Mouse (Mus musculus) CH12.LX (cell line): ENCODE results near the gene Rab25. TPM values are rescaled to one million over a fixed set of nuclear protein-coding genes. Genes with fewer than 3 reads are reported as not detected.

Experiments used
- DNase-seq: peaks from one replicate; pipeline ENCODE4 v3.0.0-alpha.2; 2013; ENCODE audit errors: extremely low read depth
- H3K27ac ChIP-seq: 2 replicates; pipeline ENCODE4 v1.5.1; 2012; ENCODE audit warnings: low read depth, mild to moderate bottlenecking, control low read depth, moderate library complexity; ENCODE audit not compliant: insufficient read depth
- H3K27me3 ChIP-seq: replicated peaks from 2 replicates; pipeline ENCODE3; 2012; ENCODE audit warnings: inconsistent platforms
- H3K36me3 ChIP-seq, 2 experiments: replicated peaks in 1 of 2; 2 replicates each; pipeline versions ENCODE3 to v1.6.1; 2012; ENCODE audit warnings: inconsistent platforms in 1 of 2, low read length in 1 of 2, mild to moderate bottlenecking in 1 of 2, mixed read lengths in 1 of 2, moderate library complexity in 1 of 2; ENCODE audit not compliant: control insufficient read depth in 1 of 2, insufficient read depth in 1 of 2
- H3K4me1 ChIP-seq, 2 experiments: 2 replicates each; pipeline ENCODE4 v1.6.1; 2012; ENCODE audit warnings: inconsistent platforms in 1 of 2, moderate library complexity in 1 of 2; ENCODE audit not compliant: insufficient read depth in 2 of 2, control insufficient read depth in 1 of 2
- H3K4me2 ChIP-seq: 2 replicates; pipeline ENCODE4 v1.6.1; 2012; ENCODE audit warnings: low read depth, mild to moderate bottlenecking, control low read depth; ENCODE audit not compliant: poor library complexity, insufficient read depth, severe bottlenecking
- H3K4me3 ChIP-seq, 3 experiments: fragments of 150-350 bp in 1 of 3; sonication (generic) in 1 of 3; replicated peaks in 1 of 3; 2 replicates each; pipeline versions ENCODE3 to v1.5.1; 2011 to 2012; ENCODE audit warnings: low read depth in 2 of 3, low read length in 2 of 3, mild to moderate bottlenecking in 2 of 3, moderate library complexity in 2 of 3, control low read depth in 1 of 3, improper control_type of control experiment in 1 of 3, inconsistent platforms in 1 of 3, mixed read lengths in 1 of 3; ENCODE audit not compliant: poor library complexity in 1 of 3
- H3K79me2 ChIP-seq: replicated peaks from 2 replicates; pipeline ENCODE4 v1.6.1; 2012; ENCODE audit warnings: mild to moderate bottlenecking, moderate library complexity; ENCODE audit not compliant: control insufficient read depth, poor library complexity, insufficient read depth, severe bottlenecking; ENCODE audit errors: extremely low read depth
- H3K9ac ChIP-seq: 2 replicates; pipeline ENCODE4 v1.6.1; 2012; ENCODE audit warnings: low read depth, mild to moderate bottlenecking, control low read depth, moderate library complexity; ENCODE audit not compliant: insufficient read depth
- H3K9me3 ChIP-seq: replicated peaks from 2 replicates; pipeline ENCODE3; 2012; ENCODE audit warnings: low read length, inconsistent platforms, mixed read lengths
- CHD1 ChIP-seq: IDR thresholded peaks from 2 replicates; pipeline ENCODE4 v1.6.1; 2012; ENCODE audit warnings: low read depth, low read length, improper control_type of control experiment, inconsistent platforms
- CHD2 ChIP-seq: IDR thresholded peaks from 2 replicates; pipeline ENCODE4 v1.6.1; 2011; ENCODE audit warnings: low read length, improper control_type of control experiment
- E2F4 ChIP-seq: IDR thresholded peaks from 2 replicates; pipeline ENCODE4 v1.6.1; 2011; ENCODE audit warnings: low read depth, low read length, improper control_type of control experiment; ENCODE audit not compliant: insufficient replicate concordance
- ELF1 ChIP-seq: IDR thresholded peaks from 2 replicates; pipeline ENCODE4 v1.6.1; 2014; ENCODE audit warnings: low read depth, mild to moderate bottlenecking, inconsistent platforms, low read length, improper control_type of control experiment
- EP300 ChIP-seq: IDR thresholded peaks from 2 replicates; pipeline ENCODE4 v1.6.1; 2011; ENCODE audit warnings: low read length, improper control_type of control experiment
- ETS1 ChIP-seq: conservative IDR thresholded peaks from 2 replicates; pipeline ENCODE4 v1.6.1; 2012; ENCODE audit warnings: low read depth, mild to moderate bottlenecking, inconsistent platforms, low read length, improper control_type of control experiment, moderate library complexity
- GABPA ChIP-seq: IDR thresholded peaks from 2 replicates; pipeline ENCODE4 v1.6.1; 2012; ENCODE audit warnings: low read depth, low read length, improper control_type of control experiment, inconsistent platforms; ENCODE audit not compliant: insufficient replicate concordance
- HCFC1 ChIP-seq: IDR thresholded peaks from 2 replicates; pipeline ENCODE4 v1.6.1; 2012; ENCODE audit warnings: low read depth, mild to moderate bottlenecking, inconsistent platforms, low read length, improper control_type of control experiment
- IRF4 ChIP-seq: IDR thresholded peaks from 2 replicates; pipeline ENCODE4 v1.6.1; 2014; ENCODE audit warnings: low read depth, mild to moderate bottlenecking, inconsistent platforms, low read length, improper control_type of control experiment
- JUN ChIP-seq: IDR thresholded peaks from 2 replicates; pipeline ENCODE4 v1.6.1; 2011; ENCODE audit warnings: low read depth, mild to moderate bottlenecking, low read length, improper control_type of control experiment, moderate library complexity; ENCODE audit not compliant: insufficient read depth
- JUND ChIP-seq: conservative IDR thresholded peaks from 2 replicates; pipeline ENCODE4 v1.6.1; 2011; ENCODE audit warnings: low read depth, low read length, improper control_type of control experiment
- KAT2A ChIP-seq: IDR thresholded peaks from 2 replicates; pipeline ENCODE4 v1.6.1; 2012; ENCODE audit warnings: low read length, improper control_type of control experiment, inconsistent platforms; ENCODE audit not compliant: insufficient replicate concordance
- MAFK ChIP-seq: IDR thresholded peaks from 2 replicates; pipeline ENCODE4 v1.6.1; 2011; ENCODE audit warnings: low read length, improper control_type of control experiment; ENCODE audit not compliant: insufficient replicate concordance
- MAX ChIP-seq: IDR thresholded peaks from 2 replicates; pipeline ENCODE4 v1.6.1; 2011; ENCODE audit warnings: low read length, improper control_type of control experiment
- MAZ ChIP-seq: IDR thresholded peaks from 2 replicates; pipeline ENCODE4 v1.6.1; 2012; ENCODE audit warnings: low read depth, mild to moderate bottlenecking, inconsistent platforms, low read length, improper control_type of control experiment, moderate library complexity
- MEF2A ChIP-seq: IDR thresholded peaks from 2 replicates; pipeline ENCODE4 v1.6.1; 2014; ENCODE audit warnings: low read depth, mild to moderate bottlenecking, inconsistent platforms, low read length, improper control_type of control experiment, borderline replicate concordance
- NELFE ChIP-seq: IDR thresholded peaks from 2 replicates; pipeline ENCODE4 v1.6.1; 2011; ENCODE audit warnings: low read depth, low read length, improper control_type of control experiment
- NRF1 ChIP-seq: IDR thresholded peaks from 2 replicates; pipeline ENCODE4 v1.6.1; 2014; ENCODE audit warnings: low read depth, mild to moderate bottlenecking, inconsistent platforms, low read length, improper control_type of control experiment, moderate library complexity
- PAX5 ChIP-seq: IDR thresholded peaks from 2 replicates; pipeline ENCODE4 v1.6.1; 2012; ENCODE audit warnings: low read length, inconsistent platforms, mixed read lengths
- POLR2A ChIP-seq: IDR thresholded peaks from 2 replicates; pipeline ENCODE4 v1.6.1; 2011; ENCODE audit warnings: low read depth, mild to moderate bottlenecking, improper control_type of control experiment, low read length
- POLR2AphosphoS2 ChIP-seq: IDR thresholded peaks from 2 replicates; pipeline ENCODE4 v1.6.1; 2011; ENCODE audit warnings: low read depth, low read length, improper control_type of control experiment
- RAD21 ChIP-seq: IDR thresholded peaks from 2 replicates; pipeline ENCODE4 v1.6.1; 2011; ENCODE audit warnings: low read depth, mild to moderate bottlenecking, low read length, improper control_type of control experiment, moderate library complexity
- RCOR1 ChIP-seq: conservative IDR thresholded peaks from 2 replicates; pipeline ENCODE4 v1.6.1; 2012; ENCODE audit warnings: low read depth, mild to moderate bottlenecking, inconsistent platforms, low read length, improper control_type of control experiment
- SMC3 ChIP-seq: IDR thresholded peaks from 2 replicates; pipeline ENCODE4 v1.6.1; 2011; ENCODE audit warnings: low read depth, low read length, improper control_type of control experiment
- TCF12 ChIP-seq: IDR thresholded peaks from 2 replicates; pipeline ENCODE4 v1.6.1; 2014; ENCODE audit warnings: low read depth, mild to moderate bottlenecking, inconsistent platforms, low read length, improper control_type of control experiment
- UBTF ChIP-seq: IDR thresholded peaks from 2 replicates; pipeline ENCODE4 v1.6.1; 2012; ENCODE audit warnings: low read depth, mild to moderate bottlenecking, inconsistent platforms, low read length, improper control_type of control experiment, moderate library complexity
- USF1 ChIP-seq: IDR thresholded peaks from 2 replicates; pipeline ENCODE4 v1.6.1; 2014; ENCODE audit warnings: low read depth, mild to moderate bottlenecking, inconsistent platforms, low read length, improper control_type of control experiment
- ZKSCAN1 ChIP-seq: IDR thresholded peaks from 2 replicates; pipeline ENCODE4 v1.6.1; 2012; ENCODE audit warnings: low read depth, inconsistent platforms, low read length, improper control_type of control experiment, borderline replicate concordance
- dilution Hi-C: fragments of 300-500 bp; cut with MboI; formaldehyde crosslinking; loops from 2 replicates; pipeline ENCODE4 v1.14.3; 2020; ENCODE audit warnings: low sequenced_read_pairs; ENCODE audit not compliant: extremely low pct_unique_long_range_greater_than_20kb, extremely low pct_ligation_motif_present
- in situ Hi-C: fragments of 300-500 bp; cut with MboI; formaldehyde crosslinking; loops from 3 replicates; pipeline ENCODE4 v1.14.3; 2019; ENCODE audit warnings: low sequenced_read_pairs, low pct_ligation_motif_present, low pct_unique_long_range_greater_than_20kb, mixed read lengths
- polyA plus RNA-seq: library from polyadenylated mRNA; unstranded; fragments of >175 nt; gene quantifications from 2 replicates; pipeline ENCODE4 v1.2.1, GENCODE M21; 2012; ENCODE audit warnings: low read depth; ENCODE audit not compliant: insufficient read length
- total RNA-seq, 2 experiments: library from RNA; depleted of rRNA; stranded (reverse); fragments of 300-350 nt in 1 of 2; fragments of >200 nt in 1 of 2; gene quantifications; 2 replicates each; pipeline ENCODE4 v1.2.3; 2012 to 2014

Gene Rab25
- total and polyA plus RNA-seq, 3 experiments: 0.79 to 4.1 (median 1.8) TPM

- H3K9me3 ChIP-seq: no peaks in the 10 kb centered on the region
- in situ Hi-C loops: loop anchor here (5.0 kb wide), 1 partner anchor 50 kb away; no protein-coding TSS in a partner anchor
These were observed 1.3 kb downstream of the Rab25 start for GRCm38 (mm10) chr3:88546674-88547418.

GRCm38 (mm10) chr3:88544955-88545591 is 3.0 kb downstream of the Rab25 start:
- DNase-seq: peak; percentile 76
- Histone ChIP-seq H3K27me3 (no peaks in the 10 kb centered on the region), H3K36me3 (peaks cover 3 to 28% of the 10 kb centered on the region in 2 experiments), H3K4me1 (peaks cover 13 to 31% of the 10 kb centered on the region in 2 experiments), H3K79me2 (no peaks in the 10 kb centered on the region), H3K9me3 (no peaks in the 10 kb centered on the region), H3K4me3 (peak overlapping the region; percentile 31 to 39 (median 35)), H3K27ac (peak overlapping the region; percentile 35), H3K9ac (peak overlapping the region; percentile 8), H3K4me2 (peak overlapping the region; percentile 55)
- in situ Hi-C loops: loop anchor here (5.0 kb wide), 1 partner anchor 52 kb away; no protein-coding TSS in a partner anchor
- dilution Hi-C loops: no loop called here
- no peak for TF ChIP-seq PAX5
- TF ChIP-seq TCF12: peak; percentile 62; the same call in 1 of the 2 replicates
- TF ChIP-seq ZKSCAN1: no peak
- TF ChIP-seq E2F4: no peak
- TF ChIP-seq JUND: no peak
- peak; percentile 45 for TF ChIP-seq ETS1
- peak; percentile 42 for TF ChIP-seq USF1
- TF ChIP-seq NELFE: no peak
- TF ChIP-seq POLR2A: peak; percentile 49; the same call in 1 of the 2 replicates
- 0 out of 2 replicates have a peak, but pooled peaks have one; percentile 4 for TF ChIP-seq CHD2
- no peak for TF ChIP-seq JUN
- TF ChIP-seq HCFC1: no peak
- no peak for TF ChIP-seq RAD21
- TF ChIP-seq MAX: no peak
- TF ChIP-seq KAT2A: no peak
- no peak for TF ChIP-seq NRF1
- TF ChIP-seq RCOR1: 0 out of 2 replicates have a peak, but pooled peaks have one; percentile 39
- no peak for TF ChIP-seq ELF1
- no peak for TF ChIP-seq POLR2AphosphoS2
- peak; percentile 94 for TF ChIP-seq IRF4
- peak; percentile 88 for TF ChIP-seq EP300
- 0 out of 2 replicates have a peak, but pooled peaks have one; percentile 57 for TF ChIP-seq MEF2A
- TF ChIP-seq CHD1: no peak
- TF ChIP-seq UBTF: peak; percentile 80
- peak; percentile 18; the same call in 1 of the 2 replicates for TF ChIP-seq SMC3
- no peak for TF ChIP-seq MAZ

More at GRCm38 (mm10) chr3:88546674-88547418, 1.3 kb downstream of the Rab25 start:
- no peak overlapping the region for H3K4me2 ChIP-seq
- H3K27me3 ChIP-seq: no peaks in the 10 kb centered on the region
- H3K27ac ChIP-seq: no peak overlapping the region
- H3K9ac ChIP-seq: no peak overlapping the region
- peaks cover 3 to 30% of the 10 kb centered on the region in 2 experiments for H3K36me3 ChIP-seq
- DNase-seq: no peak
- dilution Hi-C loops: no loop called here
- no peak for TF ChIP-seq EP300
- no peak for TF ChIP-seq CHD1
- no peak for TF ChIP-seq E2F4
- TF ChIP-seq TCF12: no peak
- no peak for TF ChIP-seq MAFK
- TF ChIP-seq NRF1: no peak
- no peak for TF ChIP-seq ETS1
- TF ChIP-seq UBTF: no peak
- TF ChIP-seq RCOR1: no peak
- no peak for TF ChIP-seq GABPA
- no peak overlapping the region for H3K4me3 ChIP-seq
- H3K79me2 ChIP-seq: no peaks in the 10 kb centered on the region
- peaks cover 13 to 41% of the 10 kb centered on the region in 2 experiments for H3K4me1 ChIP-seq
